ENCODE assay signal across 8 mouse cellular contexts in genomic region chr10:76468203-76469162, GRCm38 (mm10). TPM values are rescaled to one million over a fixed set of nuclear protein-coding genes. Genes with fewer than 3 reads are reported as not detected.
DNase-seq lines count a peak whose midpoint lies in the region; ATAC-seq and TF ChIP-seq lines count a peak whose summit lies in the region.

Gene Mcm3ap, plus strand, starts transcription at chr10:76468927.
Gene Ybey, minus strand, starts transcription at chr10:76469114.

- TF ChIP-seq POLR2A in cortical plate, adult 2 months (IDR thresholded peaks at IDR 0.05; ENCODE audit: extremely low read depth, insufficient read depth, low read length) = peak; percentile 81

- peak within 1 kb of the TSS; percentile 86 for H3K4me3 ChIP-seq in cortical plate, adult 2 months (ENCODE audit: insufficient read depth, low read length)

- DNase-seq in gastrocnemius, postnatal 10 days = peak; percentile 89
- DNase-seq in induced T-regulatory cell, adult 2 months (ENCODE audit: low read depth) = peak; percentile 95
- DNase-seq in left cerebral cortex, adult 9 months (ENCODE audit: low spot score in 2 of 2) = peak; percentile 60 to 88
- peak; percentile 86 for DNase-seq in right cerebral cortex, postnatal 14 days
- DNase-seq in urinary bladder, postnatal 36 days (ENCODE audit: low spot score in 2 of 2) = peak; percentile 82 to 85

- no peak for TF ChIP-seq CTCF in cortical plate, adult 2 months (IDR thresholded peaks at IDR 0.05; ENCODE audit: extremely low read depth, insufficient read depth, low read length)

- peak within 1 kb of the TSS; percentile 66; the same call in 1 of the 2 replicates for H3K27ac ChIP-seq in cortical plate, adult 2 months (ENCODE audit: insufficient read depth, low read length)

- H3K4me1 ChIP-seq in cortical plate, adult 2 months (ENCODE audit: control insufficient read depth, insufficient read depth, low read length) = peaks cover 1% of the 10 kb centered on the region; the same call in 1 of the 2 replicates

- ATAC-seq in activated CD4-positive, CD25-positive, alpha-beta regulatory T cell, adult 4 months = peak; percentile 92
- ATAC-seq in megakaryocyte progenitor cell, adult 5-6 weeks (replicated peaks; ENCODE audit: poor library complexity) = peak; percentile 98

RNA-seq across cellular contexts. Expression of gene Mcm3ap, which starts in this region (rescaled TPM):
- polyA plus RNA-seq in activated CD4-positive, CD25-positive, alpha-beta regulatory T cell, adult 4 months (2017; shearing (Covaris generic)) = 10 to 100 TPM; 41.6 to 57.9 TPM
- 56.0 and 59.4 TPM in 2 replicates for polyA plus RNA-seq in cortical plate, adult 2 months (2012; rRNA removed)
- 10 to 100 TPM; 25.5 to 27.9 TPM for total RNA-seq in gastrocnemius, postnatal 10 days (2021)
- total RNA-seq in megakaryocyte progenitor cell, adult 5-6 weeks (2015) = 84.5 and 91.4 TPM in 2 replicates
- total RNA-seq in megakaryocyte progenitor cell, adult 5-6 weeks (2017) = 68.3 and 85.3 TPM in 2 replicates

RNA-seq across cellular contexts. Expression of gene Ybey, which starts in this region (rescaled TPM):
- polyA plus RNA-seq in activated CD4-positive, CD25-positive, alpha-beta regulatory T cell, adult 4 months (2017; shearing (Covaris generic)) = 1 to 10 TPM; 2.6 to 3.0 TPM
- 3.6 and 3.8 TPM in 2 replicates for polyA plus RNA-seq in cortical plate, adult 2 months (2012; rRNA removed)
- total RNA-seq in gastrocnemius, postnatal 10 days (2021) = 1 to 10 TPM; 3.5 to 3.7 TPM
- total RNA-seq in megakaryocyte progenitor cell, adult 5-6 weeks (2015) = 2.1 and 2.3 TPM in 2 replicates
- total RNA-seq in megakaryocyte progenitor cell, adult 5-6 weeks (2017) = 3.8 and 4.2 TPM in 2 replicates

Comparison
In these comparisons a context has a peak if more than half of its experiments do, and no peak if none do; other contexts are left out.
1. Peak in every context shown above with its lines: DNase-seq, ATAC-seq, H3K4me3 ChIP-seq and H3K27ac ChIP-seq.